Mouse (Mus musculus) spleen, adult 2 months (tissue): Measurements from ENCODE around the gene Snrk.

ENCODE experiments used
- CTCF ChIP-seq: fragments of 200-500 bp; IDR thresholded peaks from 2 replicates; pipeline ENCODE4 v1.5.1; 2011; ENCODE audit warnings: mild to moderate bottlenecking, inconsistent platforms; ENCODE audit not compliant: insufficient read depth, insufficient read length, insufficient replicate concordance; ENCODE audit errors: extremely low read depth
- POLR2A ChIP-seq: fragments of 200-500 bp; IDR thresholded peaks from 2 replicates; pipeline ENCODE4 v1.6.1; 2011; ENCODE audit warnings: low read depth, low read length, inconsistent platforms

DNA sequence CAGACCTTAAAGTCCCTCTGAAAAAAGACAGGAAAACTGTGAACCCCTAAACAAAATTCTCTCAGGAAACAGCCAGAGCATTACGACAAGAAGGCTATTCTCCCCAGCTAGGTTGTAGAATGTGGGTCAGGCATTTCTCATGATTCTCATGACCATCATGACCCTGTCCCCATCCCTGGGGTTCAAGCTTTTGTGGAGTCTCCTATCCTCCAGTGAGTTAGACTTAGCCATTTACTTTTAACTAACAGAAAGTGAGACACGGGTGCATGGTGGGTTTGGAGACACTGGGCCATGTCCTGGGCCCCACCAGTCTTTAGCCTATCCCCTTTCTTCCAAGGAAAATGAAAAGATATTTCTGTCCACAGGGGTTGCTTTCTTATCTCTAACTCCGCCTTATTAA, 67.3 kb downstream of the Snrk start:
- TF ChIP-seq CTCF (no peak), POLR2A (no peak)
